Mouse (Mus musculus) layer of hippocampus, postnatal 25 days (tissue): ENCODE data around the gene Mrpl9. TPM values are rescaled to one million over a fixed set of nuclear protein-coding genes. Genes with fewer than 3 reads are reported as not detected.

Source experiments
- DNase-seq, 2 experiments: peaks; one replicate each; pipeline ENCODE4 v3.0.0; 2022; ENCODE audit warnings: mixed read lengths in 2 of 2, low spot score in 1 of 2; ENCODE audit errors: extremely low spot score in 1 of 2
- total RNA-seq, 2 experiments: library from RNA; stranded (reverse); gene quantifications; 2 replicates each; pipeline ENCODE4 v1.2.3; 2021

The Mrpl9 gene
- 10 to 100 TPM; 42.1 to 46.8 TPM for total RNA-seq

DNA sequence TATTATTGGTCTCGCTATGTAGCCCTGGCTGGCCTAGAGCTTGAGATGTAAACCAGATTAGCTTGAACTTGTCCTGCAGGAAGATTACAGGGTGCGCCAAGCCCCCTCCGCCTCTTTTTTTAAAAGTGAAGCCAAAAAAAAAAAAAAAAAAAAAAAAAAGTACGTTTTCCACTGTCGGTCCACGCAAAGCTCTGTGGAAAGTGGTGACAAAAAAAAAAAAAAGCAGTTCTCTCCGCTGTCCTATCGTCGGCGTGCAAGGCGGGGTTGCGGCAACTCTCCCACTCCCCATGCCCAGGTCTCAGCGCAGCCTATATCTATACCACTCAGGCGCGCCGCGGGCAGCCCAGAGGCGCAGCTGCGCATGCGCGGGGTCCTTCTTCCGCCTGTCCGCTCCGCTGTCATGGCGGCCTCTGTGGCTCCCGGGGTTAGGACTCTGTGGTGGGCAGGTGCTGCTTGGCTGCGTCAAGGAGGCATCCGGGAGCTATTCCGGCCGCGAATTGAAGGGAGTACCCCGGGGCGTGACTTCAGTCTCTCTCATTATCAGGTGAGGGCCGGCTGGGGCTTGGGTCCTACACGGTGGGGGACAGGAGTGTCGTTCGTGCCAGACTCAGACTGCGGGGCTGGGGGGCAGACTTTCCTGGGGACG lies at the start of gene Mrpl9:
Gene Mrpl9 (plus strand): TSS at position 368 of the 646 bp plus-strand sequence.
- peak; percentile 96 to 98 for DNase-seq

DNA sequence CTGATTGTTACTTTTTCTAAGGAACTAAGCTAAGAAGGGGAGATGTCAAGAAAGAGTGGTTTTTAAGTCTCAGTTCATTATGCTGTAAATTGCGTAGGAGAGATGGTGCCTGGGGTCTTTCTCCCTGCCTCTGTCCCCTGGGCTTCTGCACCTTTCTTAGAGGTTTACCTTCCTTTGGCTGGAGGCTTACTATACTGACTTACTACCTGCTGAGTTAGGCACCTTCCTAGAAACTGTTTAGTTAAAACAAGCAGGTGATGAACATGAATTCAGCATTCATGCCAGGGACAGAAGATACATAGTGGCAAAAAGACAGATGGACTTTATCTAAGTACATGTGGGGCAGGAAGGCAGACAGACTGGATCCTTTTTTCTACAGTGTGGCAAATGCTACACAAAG lies 46.8 kb upstream of the Mrpl9 start:
- DNase-seq, result no peak

DNA sequence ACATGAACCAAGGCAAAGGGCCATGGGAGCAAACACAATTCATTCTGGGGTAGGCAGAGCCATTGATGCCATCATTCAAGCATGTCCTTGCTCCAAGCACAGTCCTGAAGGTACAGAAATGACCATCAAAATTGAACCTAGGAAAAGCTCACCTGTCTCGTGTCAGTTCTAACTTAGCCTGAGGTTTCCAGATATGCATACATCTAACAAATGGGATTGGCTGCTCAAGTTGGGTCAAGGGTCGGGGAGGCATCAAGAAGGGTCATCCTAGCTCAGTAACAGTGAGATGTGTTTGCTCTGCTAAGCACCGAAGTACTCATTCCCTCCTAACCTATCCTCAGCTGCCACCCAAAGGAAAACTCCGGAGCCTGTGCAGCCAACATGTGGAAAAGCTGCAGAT lies 46.3 kb upstream of the Mrpl9 start:
- DNase-seq, result no peak

- DNase-seq, result no peak
Measured at GRCm38 (mm10) chr3:94398217-94398616, 44.9 kb upstream of the Mrpl9 start, which contains the start of gene Lingo4. Gene Lingo4, plus strand, starts transcription at chr3:94398517.

DNA sequence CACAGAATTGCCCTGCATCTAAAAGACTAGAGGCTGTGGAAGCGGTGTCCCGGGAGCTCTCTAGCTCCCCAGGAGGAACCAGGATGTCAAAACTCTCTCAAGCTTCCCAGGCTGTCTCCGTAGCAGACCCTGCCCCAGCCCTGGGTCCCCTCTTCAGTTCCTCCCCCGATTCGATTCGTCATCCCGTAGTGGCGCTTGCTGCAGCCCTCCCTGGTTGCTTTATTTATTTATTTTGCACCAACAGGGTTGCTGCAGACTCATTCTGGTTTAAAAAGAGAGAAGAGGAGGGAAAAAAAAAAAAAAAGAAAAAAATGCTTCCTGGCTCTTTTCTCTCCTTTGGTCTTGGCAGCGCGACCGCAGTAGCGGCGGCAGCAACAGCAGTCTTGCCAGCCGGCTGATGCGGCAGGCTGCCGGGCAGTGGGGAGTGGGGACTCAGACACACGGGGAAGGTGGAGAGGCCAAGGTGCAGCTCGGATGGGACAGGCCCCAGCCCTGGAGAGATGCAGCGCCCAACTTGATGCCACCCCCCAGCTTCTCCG lies 44.1 kb upstream of the Mrpl9 start:
- DNase-seq, result peak in 1 of 2 experiments; percentile 17

- DNase-seq, result no peak
Measured at GRCm38 (mm10) chr3:94399663-94400310, 43.3 kb upstream of the Mrpl9 start.

GRCm38 (mm10) chr3:94402451-94402850 lies 40.7 kb upstream of the Mrpl9 start:
- no peak for DNase-seq

DNA sequence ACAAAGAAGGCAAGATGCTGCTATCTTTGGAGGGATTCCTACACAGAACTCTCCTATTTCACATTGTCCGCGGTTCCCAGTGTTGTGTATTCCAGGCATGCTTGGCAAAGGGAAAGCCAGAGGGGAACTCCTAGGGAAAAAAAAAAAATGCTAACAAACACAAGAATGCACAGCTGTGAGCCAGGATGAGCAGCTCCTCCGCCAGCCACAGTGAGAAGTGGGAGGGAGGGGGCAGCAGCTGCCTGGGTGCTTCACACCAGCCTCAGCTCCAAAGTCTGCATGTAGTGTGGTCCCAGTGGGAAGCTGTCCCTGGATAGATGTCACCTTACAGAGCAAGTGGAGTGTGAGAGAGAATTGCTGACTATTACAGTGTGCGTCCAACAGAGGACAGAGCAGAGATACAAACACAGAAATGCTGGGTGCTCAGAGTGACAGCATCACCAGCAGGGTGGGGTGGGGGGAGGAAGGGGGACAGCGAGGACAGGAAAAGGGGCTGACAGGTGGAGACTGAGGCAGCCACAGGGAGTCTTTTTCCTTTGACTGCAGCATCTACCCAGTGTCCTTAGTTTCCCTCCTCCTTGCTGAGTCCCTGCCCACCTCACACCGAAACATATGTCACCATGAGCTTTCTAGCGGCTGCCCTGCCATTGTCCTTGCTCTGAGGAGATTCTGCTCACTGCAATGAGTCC lies 38.6 kb upstream of the Mrpl9 start:
- no peak for DNase-seq

GRCm38 (mm10) chr3:94405561-94405960 lies 37.6 kb upstream of the Mrpl9 start:
- DNase-seq, result no peak

DNA sequence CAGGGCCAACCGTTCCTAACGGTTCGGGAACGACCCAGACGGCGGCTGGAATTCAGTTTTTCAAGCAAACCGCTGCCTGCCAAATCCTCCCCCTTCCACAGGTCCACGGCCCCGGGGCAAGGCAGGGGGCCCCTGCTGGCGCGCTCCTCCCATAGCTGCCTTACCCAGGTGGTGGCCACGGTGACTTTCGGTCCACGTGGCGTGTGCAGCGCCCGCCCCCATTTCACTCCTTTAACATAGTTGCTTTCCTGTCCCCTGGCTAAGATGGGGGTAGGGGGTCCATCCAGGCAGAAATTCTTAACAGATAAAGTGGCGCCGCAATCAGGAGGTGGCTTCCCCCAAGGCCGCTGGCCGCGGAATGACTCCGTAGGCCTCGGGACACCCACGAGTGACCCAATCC lies 30.6 kb upstream of the Mrpl9 start:
- DNase-seq, result no peak

- peak; percentile 89 to 91 for DNase-seq
Measured at GRCm38 (mm10) chr3:94413031-94413679, 30.0 kb upstream of the Mrpl9 start, which contains the start of gene Tdrkh. Gene Tdrkh, plus strand, starts transcription at chr3:94413273.

GRCm38 (mm10) chr3:94430980-94431379 lies 12.1 kb upstream of the Mrpl9 start:
- DNase-seq, result no peak

DNA sequence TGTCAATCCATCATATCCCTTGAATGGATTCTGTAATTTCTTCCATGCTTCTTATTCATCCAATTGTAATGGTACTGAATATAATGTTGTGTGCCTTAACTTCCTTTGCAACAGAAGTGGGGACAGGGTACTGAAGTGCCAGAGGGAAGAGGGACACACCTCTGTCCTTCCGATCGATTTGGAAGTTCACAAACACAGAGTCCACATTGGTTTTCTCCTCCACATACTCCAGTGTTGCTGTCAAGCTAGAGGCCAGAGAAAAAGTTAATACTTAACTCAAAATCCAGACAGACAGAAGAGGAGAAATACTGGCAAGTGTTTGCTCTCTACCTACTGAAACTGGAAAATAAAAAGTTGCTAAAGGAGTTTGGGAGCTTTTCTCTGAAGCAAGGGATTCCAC lies 8.8 kb upstream of the Mrpl9 start:
- DNase-seq, result no peak

DNA sequence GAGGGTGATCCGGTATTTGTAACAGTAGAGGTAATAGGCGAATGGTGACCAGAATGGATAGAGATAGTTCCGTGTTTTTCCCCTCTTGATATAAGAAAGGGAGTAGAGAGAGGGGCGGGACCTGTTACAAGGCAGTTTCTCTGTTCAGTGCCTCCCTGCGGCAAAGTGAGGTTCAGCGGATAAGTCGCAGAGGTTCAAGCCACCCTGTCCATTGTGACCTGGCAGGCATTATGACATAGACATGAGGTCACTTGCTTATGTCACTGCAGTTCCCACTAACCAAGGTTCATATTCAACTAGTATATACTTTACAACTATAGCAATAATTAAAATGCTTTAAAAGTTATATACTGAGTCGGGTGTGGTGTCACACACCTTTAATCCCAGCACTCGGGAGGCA lies 6.7 kb upstream of the Mrpl9 start:
- no peak for DNase-seq

DNA sequence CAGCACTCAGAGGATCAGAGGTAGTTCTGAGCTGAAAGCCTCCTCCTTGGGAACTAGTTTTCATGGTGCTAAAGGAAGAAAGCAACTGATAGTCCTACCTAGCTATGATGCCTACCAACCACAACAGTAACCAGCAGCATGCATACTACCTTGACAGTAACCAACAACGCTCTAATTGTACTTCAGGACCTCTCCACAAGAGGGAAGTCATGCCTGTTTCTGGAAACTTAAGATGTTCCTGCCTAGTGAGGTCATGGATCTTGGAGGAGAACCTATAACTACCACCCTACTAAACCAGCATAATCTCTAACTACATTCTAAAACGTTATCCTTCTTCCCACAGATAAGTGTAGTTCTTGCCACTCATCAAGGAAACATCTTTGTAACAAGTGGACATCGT lies 1.9 kb upstream of the Mrpl9 start:
- no peak for DNase-seq

DNA sequence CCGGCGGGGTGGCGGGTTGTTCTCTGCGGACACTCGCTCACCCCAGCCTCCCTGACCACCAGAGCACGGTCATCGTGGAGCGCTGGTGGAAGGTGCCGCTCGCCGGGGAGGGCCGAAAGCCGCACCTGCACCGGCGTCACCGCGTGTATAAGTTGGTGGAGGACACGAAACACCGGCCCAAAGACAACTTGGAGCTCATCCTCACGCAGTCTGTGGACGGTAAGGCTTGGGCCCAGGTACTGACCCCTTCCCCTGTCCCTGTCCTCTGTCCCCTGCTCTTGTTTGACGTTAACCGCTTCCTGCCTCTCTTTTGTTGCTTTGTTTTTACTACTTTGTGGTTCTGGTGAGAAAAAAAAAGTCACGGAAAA lies 463 bp downstream of the Mrpl9 start, which contains the start of gene Oaz3:
Gene Oaz3 (minus strand): TSS at position 319 of the 368 bp plus-strand sequence.
- no peak for DNase-seq

DNA sequence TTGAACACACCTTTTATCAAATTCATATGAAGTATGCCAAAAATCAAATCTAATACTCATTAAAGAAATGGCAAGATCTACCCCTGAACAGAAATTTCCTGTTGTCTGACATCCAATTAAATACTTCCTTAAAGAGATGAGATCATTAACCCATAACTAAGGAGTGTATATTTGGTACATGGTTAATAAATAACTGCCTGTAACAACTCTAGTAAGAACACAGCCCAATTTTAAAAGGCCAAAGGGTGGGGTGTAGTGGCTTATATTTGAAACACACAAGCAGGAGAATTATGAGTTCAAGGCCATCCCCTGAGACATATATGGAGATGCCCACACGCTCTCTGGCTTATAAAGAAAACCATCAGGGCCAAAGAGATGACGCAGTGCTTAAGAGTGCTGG lies 6.3 kb downstream of the Mrpl9 start:
- no peak for DNase-seq

DNA sequence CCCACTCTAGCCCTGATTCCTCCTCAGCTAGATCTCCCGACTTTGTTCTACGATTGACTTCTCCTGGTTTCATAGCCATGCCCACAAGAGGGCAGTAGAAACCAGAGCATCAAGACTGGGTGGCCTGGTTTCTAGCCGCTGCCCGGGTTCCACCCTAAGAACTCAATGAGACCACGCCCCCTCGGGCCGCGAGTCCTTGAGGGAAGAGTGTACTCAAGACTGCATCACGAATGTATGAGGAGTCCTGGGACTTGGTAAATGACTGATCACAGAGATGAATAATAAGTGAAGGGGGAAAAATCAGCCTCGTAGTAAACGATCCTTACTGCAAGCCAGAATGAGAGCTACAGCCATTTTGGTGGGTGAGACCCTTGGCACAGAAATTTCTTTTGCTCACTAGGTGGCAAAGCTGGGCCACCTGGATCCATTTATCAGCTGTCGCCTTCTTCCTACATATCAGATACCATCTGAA lies 13.4 kb downstream of the Mrpl9 start:
- DNase-seq, result peak; percentile 55 to 74

DNA sequence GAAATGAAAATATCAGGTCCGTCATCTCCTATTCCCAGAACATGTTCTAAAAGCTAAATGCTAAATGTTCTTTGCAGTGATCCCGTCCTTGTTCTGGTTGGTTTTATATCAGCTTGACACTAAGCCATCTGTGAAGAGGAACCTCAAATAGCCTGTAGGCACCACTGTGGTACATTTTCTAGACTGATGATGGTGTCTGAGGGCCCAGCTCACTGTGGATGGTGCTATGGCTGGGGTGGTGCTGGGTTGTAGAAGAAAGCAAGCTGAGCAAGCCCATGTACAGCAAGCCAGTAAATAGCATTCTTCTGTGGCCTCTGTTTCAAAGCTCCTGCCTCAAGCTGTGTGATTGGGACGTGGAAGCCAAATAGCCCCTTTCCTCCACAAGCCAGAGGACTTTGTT lies 13.9 kb downstream of the Mrpl9 start:
- no peak for DNase-seq

GRCm38 (mm10) chr3:94459834-94460233 lies 16.7 kb downstream of the Mrpl9 start:
- DNase-seq, result no peak
